Mouse (Mus musculus): ENCODE results near the gene Rxylt1. TPM values are rescaled to one million over a fixed set of nuclear protein-coding genes. Genes with fewer than 3 reads are reported as not detected.

Gene Rxylt1
- polyA plus RNA-seq, 1 experiment = 102 TPM

- TF ChIP-seq POLR2A (IDR thresholded peaks at IDR 0.05; ENCODE audit: low read depth, low read length) (no peak), CTCF (IDR thresholded peaks at IDR 0.05; ENCODE audit: borderline replicate concordance, insufficient read depth, low read length) (no peak)
- Histone ChIP-seq H3K27ac (ENCODE audit: insufficient read depth, low read length) (no peak overlapping the region), H3K4me1 (ENCODE audit: control insufficient read depth, insufficient read depth, low read length) (no peaks in the 10 kb centered on the region), H3K4me3 (ENCODE audit: insufficient read depth, low read length) (peak overlapping the region; percentile 87)
Observed at GRCm38 (mm10) chr10:122046511-122046903, 50.7 kb downstream of the Rxylt1 start.

- Histone ChIP-seq H3K4me3 (ENCODE audit: insufficient read depth, low read length) (peak overlapping the region; percentile 39; the same call in 1 of the 2 replicates), H3K27ac (ENCODE audit: insufficient read depth, low read length) (no peak overlapping the region), H3K4me1 (ENCODE audit: control insufficient read depth, insufficient read depth, low read length) (no peaks in the 10 kb centered on the region)
- no peak for TF ChIP-seq POLR2A (IDR thresholded peaks at IDR 0.05; ENCODE audit: low read depth, low read length)
- no peak for TF ChIP-seq CTCF (IDR thresholded peaks at IDR 0.05; ENCODE audit: borderline replicate concordance, insufficient read depth, low read length)
Observed at GRCm38 (mm10) chr10:122045946-122046345, 51.2 kb downstream of the Rxylt1 start.

GRCm38 (mm10) chr10:122044926-122045325 is 52.2 kb downstream of the Rxylt1 start:
- Histone ChIP-seq H3K27ac (ENCODE audit: insufficient read depth, low read length) (no peak overlapping the region), H3K4me1 (ENCODE audit: control insufficient read depth, insufficient read depth, low read length) (no peaks in the 10 kb centered on the region), H3K4me3 (ENCODE audit: insufficient read depth, low read length) (no peak overlapping the region)
- TF ChIP-seq CTCF (IDR thresholded peaks at IDR 0.05; ENCODE audit: borderline replicate concordance, insufficient read depth, low read length) = no peak
- no peak for TF ChIP-seq POLR2A (IDR thresholded peaks at IDR 0.05; ENCODE audit: low read depth, low read length)

- Histone ChIP-seq H3K4me3 (ENCODE audit: insufficient read depth, low read length) (no peak overlapping the region), H3K4me1 (ENCODE audit: control insufficient read depth, insufficient read depth, low read length) (no peaks in the 10 kb centered on the region), H3K27ac (ENCODE audit: insufficient read depth, low read length) (no peak overlapping the region)
- peak; percentile 26; the same call in 1 of the 2 replicates for TF ChIP-seq CTCF (IDR thresholded peaks at IDR 0.05; ENCODE audit: borderline replicate concordance, insufficient read depth, low read length)
- TF ChIP-seq POLR2A (IDR thresholded peaks at IDR 0.05; ENCODE audit: low read depth, low read length) = no peak
Observed at GRCm38 (mm10) chr10:122040372-122040771, 56.8 kb downstream of the Rxylt1 start.

GRCm38 (mm10) chr10:122039566-122039965 is 57.6 kb downstream of the Rxylt1 start:
- Histone ChIP-seq H3K4me1 (ENCODE audit: control insufficient read depth, insufficient read depth, low read length) (no peaks in the 10 kb centered on the region), H3K27ac (ENCODE audit: insufficient read depth, low read length) (no peak overlapping the region), H3K4me3 (ENCODE audit: insufficient read depth, low read length) (no peak overlapping the region)
- TF ChIP-seq POLR2A (IDR thresholded peaks at IDR 0.05; ENCODE audit: low read depth, low read length) = no peak
- TF ChIP-seq CTCF (IDR thresholded peaks at IDR 0.05; ENCODE audit: borderline replicate concordance, insufficient read depth, low read length) = no peak

- Histone ChIP-seq H3K4me1 (ENCODE audit: control insufficient read depth, insufficient read depth, low read length) (no peaks in the 10 kb centered on the region), H3K27ac (ENCODE audit: insufficient read depth, low read length) (no peak overlapping the region), H3K4me3 (ENCODE audit: insufficient read depth, low read length) (no peak overlapping the region)
- TF ChIP-seq CTCF (IDR thresholded peaks at IDR 0.05; ENCODE audit: borderline replicate concordance, insufficient read depth, low read length) (no peak), POLR2A (IDR thresholded peaks at IDR 0.05; ENCODE audit: low read depth, low read length) (no peak)
Observed at GRCm38 (mm10) chr10:122038554-122038953, 58.6 kb downstream of the Rxylt1 start.

- H3K4me3 ChIP-seq (ENCODE audit: insufficient read depth, low read length) = no peak overlapping the region
- no peak for TF ChIP-seq POLR2A (IDR thresholded peaks at IDR 0.05; ENCODE audit: low read depth, low read length)
- TF ChIP-seq CTCF (IDR thresholded peaks at IDR 0.05; ENCODE audit: borderline replicate concordance, insufficient read depth, low read length) = no peak
- no peaks in the 10 kb centered on the region for H3K4me1 ChIP-seq (ENCODE audit: control insufficient read depth, insufficient read depth, low read length)
- no peak overlapping the region for H3K27ac ChIP-seq (ENCODE audit: insufficient read depth, low read length)
Observed at GRCm38 (mm10) chr10:122033271-122033670, 63.9 kb downstream of the Rxylt1 start.

- no peak for TF ChIP-seq POLR2A (IDR thresholded peaks at IDR 0.05; ENCODE audit: low read depth, low read length)
- TF ChIP-seq CTCF (IDR thresholded peaks at IDR 0.05; ENCODE audit: borderline replicate concordance, insufficient read depth, low read length) = no peak
- H3K27ac ChIP-seq (ENCODE audit: insufficient read depth, low read length) = no peak overlapping the region
Observed at GRCm38 (mm10) chr10:122030420-122030819, 66.8 kb downstream of the Rxylt1 start.

GRCm38 (mm10) chr10:122029738-122030137 is 67.4 kb downstream of the Rxylt1 start:
- no peak overlapping the region for H3K27ac ChIP-seq (ENCODE audit: insufficient read depth, low read length)
- no peaks in the 10 kb centered on the region for H3K4me1 ChIP-seq (ENCODE audit: control insufficient read depth, insufficient read depth, low read length)
- no peak for TF ChIP-seq CTCF (IDR thresholded peaks at IDR 0.05; ENCODE audit: borderline replicate concordance, insufficient read depth, low read length)
- no peak for TF ChIP-seq POLR2A (IDR thresholded peaks at IDR 0.05; ENCODE audit: low read depth, low read length)
- H3K4me3 ChIP-seq (ENCODE audit: insufficient read depth, low read length) = no peak overlapping the region

More at GRCm38 (mm10) chr10:122030420-122030819, 66.8 kb downstream of the Rxylt1 start:
- no peaks in the 10 kb centered on the region for H3K4me1 ChIP-seq (ENCODE audit: control insufficient read depth, insufficient read depth, low read length)
- no peak overlapping the region for H3K4me3 ChIP-seq (ENCODE audit: insufficient read depth, low read length)

Other genes starting within 250 kb of the Rxylt1 start
- gene Srgap1, start 50.1 kb downstream of the Rxylt1 start, polyA plus RNA-seq (2011; ENCODE audit: insufficient read length, low read depth, missing spikeins) = 14.0 and 16.2 TPM in 2 replicates

All from embryonic fibroblast, embryonic 13.5 days (primary cell).